Mouse (Mus musculus) thymus, adult 2 months (tissue): ENCODE results near the gene Cbl. TPM values are rescaled to one million over a fixed set of nuclear protein-coding genes. Genes with fewer than 3 reads are reported as not detected.

Source experiments
- DNase-seq: peaks from one replicate; pipeline ENCODE4 v3.0.0; 2021
- H3K27ac ChIP-seq: fragments of 200-500 bp; 2 replicates; pipeline ENCODE4 v1.5.1; 2012; ENCODE audit warnings: low read length, control low read depth; ENCODE audit not compliant: control insufficient read depth, insufficient read depth
- H3K27me3 ChIP-seq: fragments of 200-500 bp; 2 replicates; pipeline ENCODE4 v1.6.1; 2012; ENCODE audit warnings: mild to moderate bottlenecking, low read length, moderate library complexity, mixed read lengths; ENCODE audit not compliant: control insufficient read depth, insufficient read depth
- H3K36me3 ChIP-seq: fragments of 200-500 bp; 2 replicates; pipeline ENCODE4 v1.6.1; 2012; ENCODE audit warnings: mild to moderate bottlenecking, low read length, moderate library complexity; ENCODE audit not compliant: control insufficient read depth, insufficient read depth
- H3K4me1 ChIP-seq: fragments of 200-500 bp; replicated peaks from 2 replicates; pipeline ENCODE4 v1.6.1; 2012; ENCODE audit warnings: low read length; ENCODE audit not compliant: control insufficient read depth, insufficient read depth
- H3K4me3 ChIP-seq: fragments of 200-500 bp; 2 replicates; pipeline ENCODE4 v1.5.1; 2012; ENCODE audit warnings: mild to moderate bottlenecking, low read length, control low read depth, moderate library complexity; ENCODE audit not compliant: control insufficient read depth, insufficient read depth
- CTCF ChIP-seq: fragments of 200-500 bp; IDR thresholded peaks from 2 replicates; pipeline ENCODE4 v1.5.1; 2012; ENCODE audit warnings: mild to moderate bottlenecking, control low read depth, low read length, moderate library complexity, borderline replicate concordance; ENCODE audit not compliant: control insufficient read depth, poor library complexity, insufficient read depth; ENCODE audit errors: extremely low read depth
- POLR2A ChIP-seq: fragments of 200-500 bp; IDR thresholded peaks from 2 replicates; pipeline ENCODE4 v1.6.1; 2012; ENCODE audit warnings: mild to moderate bottlenecking, low read length, control low read depth, moderate library complexity; ENCODE audit not compliant: control insufficient read depth, poor library complexity, insufficient read depth; ENCODE audit errors: extremely low read depth
- whole genome bisulfite sequencing: fragments of 180-500 bp; shearing (Covaris S2); methylation state at CpG from one replicate; pipeline ENCODE4 v1.1.7; 2018; 5-methylcytosine and 5-hydroxymethylcytosine counted together
- polyA plus RNA-seq: library from polyadenylated mRNA; depleted of rRNA; stranded (reverse); fragments of >200 nt; gene quantifications from 2 replicates; pipeline ENCODE4 v1.2.3, GENCODE M21; 2012

Cbl gene
- polyA plus RNA-seq, 1 experiment, result 132 TPM

DNA sequence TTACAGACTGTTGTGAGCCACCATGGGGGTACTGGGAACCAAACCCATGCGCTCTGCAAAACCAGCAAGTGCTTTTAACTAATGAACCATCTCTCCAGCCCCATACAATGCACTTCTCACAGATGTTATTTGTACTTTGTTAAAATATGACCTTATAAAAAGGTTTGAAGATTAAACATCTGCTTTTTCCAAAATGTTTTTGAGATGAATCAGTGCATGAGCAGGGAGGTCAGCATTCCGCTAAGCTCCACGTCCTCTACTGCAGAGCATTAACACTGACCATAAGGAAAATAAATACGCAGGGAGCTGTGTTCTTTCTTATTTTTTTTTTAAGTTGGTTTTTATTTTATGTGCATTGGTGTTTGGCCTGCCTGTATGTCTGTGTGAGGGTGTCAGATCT is 21.4 kb downstream of the Cbl start:
- Histone ChIP-seq H3K36me3 (peaks cover 14% of the 10 kb centered on the region), H3K4me1 (peaks cover 5% of the 10 kb centered on the region), H3K27me3 (no peaks in the 10 kb centered on the region), H3K27ac (no peak overlapping the region), H3K4me3 (no peak overlapping the region)
- DNase-seq, result no peak
- TF ChIP-seq CTCF, result no peak
- no peak for TF ChIP-seq POLR2A
- 98% methylated on average over 4 of the region's 4 CpGs for WGBS

DNA sequence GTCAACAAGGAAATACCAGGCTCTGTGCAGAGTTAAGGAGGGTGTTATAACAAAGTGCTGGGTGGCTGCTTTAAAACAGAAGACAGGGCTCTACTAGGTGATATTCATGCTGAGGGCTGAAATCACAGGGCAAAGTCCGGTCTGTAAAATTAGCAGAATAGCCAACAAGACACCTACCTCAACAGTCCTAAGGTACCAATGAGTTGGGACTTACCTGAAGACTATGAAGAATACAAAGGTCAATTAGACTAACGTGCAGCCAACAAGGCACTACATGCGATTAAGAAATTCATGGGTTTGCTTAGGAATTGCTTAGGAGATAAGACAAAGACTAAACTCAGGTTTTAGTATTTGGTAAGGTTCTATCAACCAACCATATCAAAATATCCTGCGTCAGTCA is 24.4 kb downstream of the Cbl start:
- TF ChIP-seq POLR2A (no peak), CTCF (no peak)
- no peak for DNase-seq
- Histone ChIP-seq H3K4me3 (no peak overlapping the region), H3K36me3 (peaks cover 14% of the 10 kb centered on the region), H3K4me1 (peaks cover 5% of the 10 kb centered on the region), H3K27me3 (no peaks in the 10 kb centered on the region), H3K27ac (no peak overlapping the region)
- WGBS, result 96% methylated on average over 4 of the region's 4 CpGs

DNA sequence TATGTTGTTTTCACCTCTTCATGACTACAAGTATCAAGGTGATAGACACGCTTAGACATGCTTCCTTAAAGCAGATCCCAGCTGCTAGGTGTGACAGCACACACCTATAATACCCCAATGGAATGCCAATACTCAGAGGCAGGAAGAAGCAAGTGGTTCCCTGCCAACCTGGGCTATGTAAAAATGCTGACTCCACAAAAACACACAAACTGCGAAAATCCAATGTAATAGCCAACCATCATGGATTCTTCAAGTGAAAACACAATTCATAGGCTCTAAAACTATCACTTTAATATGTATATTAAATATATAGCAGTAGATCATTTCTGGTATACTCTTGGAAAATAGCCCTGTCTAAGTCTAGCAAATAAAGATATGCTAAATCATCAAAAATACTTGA is 26.0 kb downstream of the Cbl start:
- DNase-seq, result no peak
- TF ChIP-seq CTCF (no peak), POLR2A (no peak)
- no peak overlapping the region for H3K27ac ChIP-seq
- no peaks in the 10 kb centered on the region for H3K27me3 ChIP-seq
- 95% methylated on average over 2 of the region's 2 CpGs for WGBS
- H3K36me3 ChIP-seq, result peaks cover 12% of the 10 kb centered on the region
- peaks cover 2% of the 10 kb centered on the region; the same call in 1 of the 2 replicates for H3K4me1 ChIP-seq
- H3K4me3 ChIP-seq, result no peak overlapping the region

DNA sequence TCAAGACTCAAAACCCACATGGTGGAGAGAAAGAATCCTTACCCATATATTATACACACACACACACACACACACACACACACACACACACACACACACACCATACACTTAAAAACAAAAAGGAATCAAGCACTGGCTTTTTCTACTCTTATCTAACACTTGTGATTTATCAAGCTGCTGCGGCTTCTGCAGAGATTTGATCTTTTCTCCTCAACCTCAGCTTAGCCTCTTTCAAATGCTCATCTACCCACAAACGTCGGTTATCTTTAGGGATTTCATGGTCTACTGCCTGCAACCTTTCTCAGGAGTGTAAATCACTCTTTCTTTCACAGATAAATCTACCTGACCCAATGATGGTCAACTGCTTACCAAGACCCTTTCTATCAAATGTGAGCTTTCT is 33.4 kb downstream of the Cbl start:
- no peak for DNase-seq
- WGBS, result 79% methylated on average over 3 of the region's 3 CpGs
- peaks cover 50% of the 10 kb centered on the region for H3K36me3 ChIP-seq
- no peaks in the 10 kb centered on the region for H3K27me3 ChIP-seq
- TF ChIP-seq POLR2A (no peak), CTCF (no peak)
- no peak overlapping the region for H3K27ac ChIP-seq
- H3K4me1 ChIP-seq, result peaks cover 5% of the 10 kb centered on the region
- H3K4me3 ChIP-seq, result no peak overlapping the region

DNA sequence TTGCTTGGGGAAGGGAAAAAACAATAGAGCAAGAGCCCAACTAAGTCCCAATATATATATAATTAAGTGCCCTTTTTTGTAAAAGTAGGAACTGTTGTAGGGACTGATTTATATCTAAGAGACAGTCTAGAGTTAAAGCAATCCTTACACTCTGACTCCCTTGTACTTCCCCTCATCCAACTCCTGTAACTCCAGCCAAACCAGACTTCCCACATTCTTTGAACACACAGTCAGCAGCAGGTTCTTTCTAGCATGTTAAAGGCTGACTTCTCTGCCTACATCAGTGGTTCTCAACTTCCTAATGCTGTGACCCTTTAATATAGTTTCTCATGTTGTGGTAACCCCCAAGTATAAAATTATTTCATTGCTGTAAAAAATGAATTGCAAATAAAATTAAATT is 34.3 kb downstream of the Cbl start:
- Histone ChIP-seq H3K27ac (no peak overlapping the region), H3K4me1 (peaks cover 5% of the 10 kb centered on the region), H3K36me3 (peaks cover 50% of the 10 kb centered on the region), H3K27me3 (no peaks in the 10 kb centered on the region), H3K4me3 (no peak overlapping the region)
- DNase-seq, result no peak
- TF ChIP-seq POLR2A (no peak), CTCF (no peak)

DNA sequence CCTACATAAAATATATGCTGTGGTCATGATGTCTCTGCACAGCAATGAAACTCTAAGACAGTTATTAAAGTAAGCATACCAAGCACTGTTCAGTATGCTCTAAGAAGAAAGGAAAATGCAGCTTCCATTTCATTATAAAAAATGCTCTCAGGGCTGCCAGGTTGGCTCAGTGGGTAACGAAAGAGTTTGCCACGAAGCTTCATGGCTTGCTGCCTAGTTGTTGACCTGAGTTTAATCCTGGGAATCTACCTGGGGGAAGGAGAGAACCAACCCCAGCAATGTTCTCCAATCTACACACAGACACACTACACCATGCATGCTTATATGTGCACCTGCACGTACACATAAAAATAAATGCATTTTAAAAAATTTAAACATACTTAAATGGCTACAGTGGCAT is 34.7 kb downstream of the Cbl start:
- Histone ChIP-seq H3K4me1 (peaks cover 5% of the 10 kb centered on the region), H3K27me3 (no peaks in the 10 kb centered on the region), H3K27ac (no peak overlapping the region), H3K4me3 (no peak overlapping the region), H3K36me3 (peaks cover 50% of the 10 kb centered on the region)
- WGBS, result 94% methylated on average over 3 of the region's 3 CpGs
- TF ChIP-seq POLR2A (no peak), CTCF (no peak)
- DNase-seq, result no peak

DNA sequence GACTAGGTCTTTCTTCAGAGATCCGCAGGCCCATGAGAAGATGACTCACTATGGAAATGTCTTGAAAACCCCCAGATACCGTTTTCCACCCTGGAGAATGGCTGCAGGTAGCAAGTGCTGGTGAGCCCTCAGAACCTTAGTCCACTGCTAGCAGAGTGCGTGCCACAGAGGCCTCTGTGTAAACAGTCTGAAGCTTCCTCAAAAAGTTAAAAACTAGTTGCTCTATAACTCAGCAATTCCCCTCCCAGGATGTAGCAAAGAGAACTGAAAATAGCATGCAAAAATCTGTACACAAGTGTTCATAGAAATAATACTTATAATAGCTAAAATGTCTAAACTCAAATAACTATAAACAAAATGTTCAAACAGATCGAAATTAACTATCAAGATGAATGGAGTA is 37.5 kb downstream of the Cbl start:
- no peak for DNase-seq
- Histone ChIP-seq H3K4me3 (no peak overlapping the region), H3K4me1 (peaks cover 8% of the 10 kb centered on the region), H3K36me3 (peaks cover 66% of the 10 kb centered on the region), H3K27me3 (no peaks in the 10 kb centered on the region), H3K27ac (no peak overlapping the region)
- 72% methylated on average over 4 of the region's 4 CpGs for WGBS
- no peak for TF ChIP-seq CTCF
